Mouse (Mus musculus): ENCODE data around the gene Nfya. TPM values are rescaled to one million over a fixed set of nuclear protein-coding genes. Genes with fewer than 3 reads are reported as not detected.

Gene Nfya
- 86.0 TPM for polyA plus RNA-seq (2015; fragmentation: Illumina TruSeq; extraction: RNeasy Lipid Tissue Mini Kit (QIAGEN cat#74804); ENCODE audit: insufficient read depth, low replicate concordance)

GRCm38 (mm10) chr17:48409380-48410298 lies at the start of gene Nfya, which contains the start of gene Oard1:
Gene Nfya, minus strand, starts transcription at chr17:48409906.
Gene Oard1, plus strand, starts transcription at chr17:48410014.

GRCm38 (mm10) chr17:48454688-48455087 lies 45.0 kb upstream of the Nfya start, which contains the start of gene Unc5cl:
Gene Unc5cl, plus strand, starts transcription at chr17:48454901.

GRCm38 (mm10) chr17:48451353-48451675 lies 41.6 kb upstream of the Nfya start, which contains the start of gene Tspo2:
Gene Tspo2, minus strand, starts transcription at chr17:48451522.

GRCm38 (mm10) chr17:48432158-48432980 lies 22.7 kb upstream of the Nfya start, which contains the start of gene Apobec2:
Gene Apobec2, minus strand, starts transcription at chr17:48432930.

GRCm38 (mm10) chr17:48359616-48360015 lies 50.1 kb downstream of the Nfya start, which contains the start of gene Treml1:
Gene Treml1, plus strand, starts transcription at chr17:48359916.

GRCm38 (mm10) chr17:48346231-48346630 lies 63.5 kb downstream of the Nfya start, which contains the start of gene Trem2:
Gene Trem2, plus strand, starts transcription at chr17:48346401.

Other genes with a start within 250 kb of the Nfya start
- gene A530064D06Rik, start 242.6 kb downstream of the Nfya start, polyA plus RNA-seq (2015; fragmentation: Illumina TruSeq; extraction: RNeasy Lipid Tissue Mini Kit (QIAGEN cat#74804); ENCODE audit: insufficient read depth, low replicate concordance): 4.2 TPM
- 3.4 TPM for gene Trem1, start 177.1 kb downstream of the Nfya start, polyA plus RNA-seq (2015; fragmentation: Illumina TruSeq; extraction: RNeasy Lipid Tissue Mini Kit (QIAGEN cat#74804); ENCODE audit: insufficient read depth, low replicate concordance)
- gene Trem3, start 162.1 kb downstream of the Nfya start, polyA plus RNA-seq (2015; fragmentation: Illumina TruSeq; extraction: RNeasy Lipid Tissue Mini Kit (QIAGEN cat#74804); ENCODE audit: insufficient read depth, low replicate concordance): 3.7 TPM
- 80.5 TPM for gene Treml4, start 145.6 kb downstream of the Nfya start, polyA plus RNA-seq (2015; fragmentation: Illumina TruSeq; extraction: RNeasy Lipid Tissue Mini Kit (QIAGEN cat#74804); ENCODE audit: insufficient read depth, low replicate concordance)
- gene Treml2, start 110.4 kb downstream of the Nfya start, polyA plus RNA-seq (2015; fragmentation: Illumina TruSeq; extraction: RNeasy Lipid Tissue Mini Kit (QIAGEN cat#74804); ENCODE audit: insufficient read depth, low replicate concordance): 78.2 TPM
- gene B430306N03Rik, start 93.8 kb downstream of the Nfya start, polyA plus RNA-seq (2015; fragmentation: Illumina TruSeq; extraction: RNeasy Lipid Tissue Mini Kit (QIAGEN cat#74804); ENCODE audit: insufficient read depth, low replicate concordance): 14.7 TPM
- 0.29 TPM for gene Trem2, start 63.5 kb downstream of the Nfya start, polyA plus RNA-seq (2015; fragmentation: Illumina TruSeq; extraction: RNeasy Lipid Tissue Mini Kit (QIAGEN cat#74804); ENCODE audit: insufficient read depth, low replicate concordance)
- 4.1 TPM for gene Treml1, start 50.0 kb downstream of the Nfya start, polyA plus RNA-seq (2015; fragmentation: Illumina TruSeq; extraction: RNeasy Lipid Tissue Mini Kit (QIAGEN cat#74804); ENCODE audit: insufficient read depth, low replicate concordance)
- 75.5 TPM for gene Oard1, start 108 bp upstream of the Nfya start, polyA plus RNA-seq (2015; fragmentation: Illumina TruSeq; extraction: RNeasy Lipid Tissue Mini Kit (QIAGEN cat#74804); ENCODE audit: insufficient read depth, low replicate concordance)
- gene Apobec2, start 23.0 kb upstream of the Nfya start, polyA plus RNA-seq (2015; fragmentation: Illumina TruSeq; extraction: RNeasy Lipid Tissue Mini Kit (QIAGEN cat#74804); ENCODE audit: insufficient read depth, low replicate concordance): 0.83 TPM
- gene Tspo2, start 41.6 kb upstream of the Nfya start, polyA plus RNA-seq (2015; fragmentation: Illumina TruSeq; extraction: RNeasy Lipid Tissue Mini Kit (QIAGEN cat#74804); ENCODE audit: insufficient read depth, low replicate concordance): 8.9 TPM
- gene Unc5cl, start 45.0 kb upstream of the Nfya start, polyA plus RNA-seq (2015; fragmentation: Illumina TruSeq; extraction: RNeasy Lipid Tissue Mini Kit (QIAGEN cat#74804); ENCODE audit: insufficient read depth, low replicate concordance): 9.0 TPM